Mouse (Mus musculus): Measurements from ENCODE around the gene Kif5a.
A peak's percentile ranks its signal among the peaks of the same experiment; 100 is the strongest.
"Not testable (repeated sequence)": the region's sequence is repeated elsewhere in the genome, so short reads cannot be mapped to it uniquely, and the experiment has no call there.

The Kif5a gene

DNA sequence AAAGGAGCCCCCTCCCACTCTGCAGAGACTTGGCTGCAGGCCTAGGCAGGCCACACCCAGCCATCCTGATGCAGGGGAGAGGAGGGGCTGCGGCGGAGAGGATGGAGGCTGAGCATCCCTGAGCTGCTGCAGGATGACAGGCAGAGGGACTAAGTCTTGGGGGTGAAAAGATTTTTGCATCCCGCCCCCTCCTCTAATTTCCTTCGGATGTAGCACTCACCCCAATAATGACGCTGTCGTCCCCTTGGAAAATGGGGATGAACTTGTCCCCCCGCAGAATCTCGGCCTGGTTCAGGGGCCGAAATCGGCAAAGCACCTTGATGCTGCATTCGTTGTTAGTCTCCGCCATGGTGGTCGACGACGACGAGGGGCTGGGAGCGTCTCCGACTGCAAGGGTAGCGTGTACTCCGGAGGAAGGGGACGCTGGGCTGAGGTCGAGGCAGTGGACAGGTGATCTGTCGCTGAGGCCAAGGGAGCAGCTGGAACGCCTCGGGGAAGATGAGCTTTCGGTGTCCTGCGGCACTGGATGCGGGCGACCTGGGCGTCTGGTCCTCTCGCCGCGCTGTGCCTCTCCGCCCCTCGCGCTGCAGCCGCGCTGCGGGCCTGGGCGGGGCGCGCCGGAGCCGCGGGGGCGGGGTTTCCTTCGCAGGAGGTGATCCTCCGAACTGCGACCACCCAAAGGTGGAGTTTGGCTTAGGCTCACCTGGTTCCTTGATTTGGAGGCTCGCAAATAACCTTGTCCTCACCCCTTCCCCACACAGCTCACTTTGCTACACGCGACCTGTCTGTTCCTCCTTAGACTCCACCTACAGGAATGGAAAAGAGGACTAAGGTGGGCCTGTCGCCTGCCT, at the start of gene Kif5a:
TSS of gene Kif5a (minus strand) at position 801 of the 851 bp plus-strand sequence.
- peak; percentile 40 for DNase-seq (ENCODE audit: low read depth, low spot score)

DNA sequence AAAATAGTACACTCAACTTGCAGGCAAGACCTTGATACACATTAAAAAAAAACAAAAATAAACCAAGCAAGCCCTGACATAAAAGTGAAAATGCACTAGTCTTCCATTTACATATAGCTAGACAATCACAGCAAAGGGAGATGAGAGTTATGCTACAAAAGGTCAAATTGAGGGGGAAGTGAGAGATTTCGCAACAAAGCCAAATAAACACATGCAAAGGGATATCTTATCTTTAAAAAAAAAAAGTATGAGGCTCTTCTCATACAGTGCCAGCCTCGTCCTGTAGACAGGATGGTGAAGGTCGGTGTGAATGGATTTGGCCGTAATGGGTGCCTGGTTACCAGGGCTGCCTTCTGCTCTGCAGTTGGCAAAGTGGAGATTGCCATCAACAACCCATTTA, 49.7 kb upstream of the Kif5a start:
- no peak for DNase-seq (ENCODE audit: low read depth, low spot score)

DNA sequence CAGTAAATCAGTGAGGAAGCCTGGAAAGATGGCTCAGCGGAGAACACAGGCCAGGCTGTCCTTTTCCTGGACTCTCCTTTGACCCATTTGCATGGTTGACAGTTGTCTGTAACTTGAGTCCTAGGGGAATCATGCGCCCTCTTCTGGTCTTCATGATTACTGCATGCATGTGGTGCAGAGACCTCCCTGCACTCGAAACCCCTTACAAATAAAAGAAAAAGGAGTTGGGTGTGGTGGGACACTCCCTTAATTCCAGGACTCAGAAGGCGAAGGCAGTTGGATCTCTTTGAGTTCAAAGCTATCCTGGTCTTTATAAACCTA, 49.2 kb upstream of the Kif5a start:
- peak; percentile 98 for DNase-seq (ENCODE audit: low read depth, low spot score)

DNA sequence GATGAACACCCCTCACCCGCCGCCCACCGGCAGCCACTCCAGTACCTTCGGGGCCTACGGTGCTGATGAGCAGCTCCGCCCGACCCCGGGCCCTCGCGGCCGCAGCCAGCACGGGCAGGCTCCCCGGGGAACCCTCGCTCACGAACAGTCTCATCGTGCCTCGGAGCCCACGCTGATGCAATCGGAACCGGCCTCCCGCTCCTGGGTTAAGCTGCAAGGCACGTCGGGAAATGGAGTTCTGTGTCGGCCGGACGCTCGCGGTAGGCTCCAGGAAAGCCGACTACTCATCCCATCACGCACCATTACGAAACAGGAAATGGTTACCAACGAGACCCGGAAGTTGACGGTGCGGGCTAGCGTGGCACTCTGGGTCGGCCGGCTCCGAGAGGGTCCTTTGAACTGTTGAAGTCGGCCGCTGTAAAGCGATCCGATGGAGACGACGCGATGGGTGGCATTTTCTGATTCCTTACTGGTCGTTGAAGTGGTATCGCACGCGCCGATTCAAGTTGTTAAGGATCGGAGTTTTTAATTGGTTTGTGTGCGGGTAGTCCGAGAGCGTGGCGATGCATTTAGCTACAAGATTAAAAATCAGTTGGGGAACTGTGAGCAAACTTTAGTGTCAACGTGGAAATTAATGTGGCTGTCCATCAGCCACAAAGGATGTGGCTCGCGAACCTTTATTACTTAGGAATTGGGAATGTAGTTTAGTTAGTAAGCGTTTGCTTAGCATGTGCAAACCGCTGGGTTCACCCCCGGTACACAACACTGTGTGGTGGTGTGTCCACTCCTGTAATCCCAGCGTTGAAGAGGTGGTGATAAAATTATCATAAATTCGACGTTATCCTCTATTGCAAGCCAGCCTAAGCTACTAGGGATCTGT, 48.6 kb upstream of the Kif5a start, which contains the start of gene Mars:
TSS of gene Mars (minus strand) at position 311 of the 880 bp plus-strand sequence.
- peak; percentile 98 for DNase-seq (ENCODE audit: low read depth, low spot score)

DNA sequence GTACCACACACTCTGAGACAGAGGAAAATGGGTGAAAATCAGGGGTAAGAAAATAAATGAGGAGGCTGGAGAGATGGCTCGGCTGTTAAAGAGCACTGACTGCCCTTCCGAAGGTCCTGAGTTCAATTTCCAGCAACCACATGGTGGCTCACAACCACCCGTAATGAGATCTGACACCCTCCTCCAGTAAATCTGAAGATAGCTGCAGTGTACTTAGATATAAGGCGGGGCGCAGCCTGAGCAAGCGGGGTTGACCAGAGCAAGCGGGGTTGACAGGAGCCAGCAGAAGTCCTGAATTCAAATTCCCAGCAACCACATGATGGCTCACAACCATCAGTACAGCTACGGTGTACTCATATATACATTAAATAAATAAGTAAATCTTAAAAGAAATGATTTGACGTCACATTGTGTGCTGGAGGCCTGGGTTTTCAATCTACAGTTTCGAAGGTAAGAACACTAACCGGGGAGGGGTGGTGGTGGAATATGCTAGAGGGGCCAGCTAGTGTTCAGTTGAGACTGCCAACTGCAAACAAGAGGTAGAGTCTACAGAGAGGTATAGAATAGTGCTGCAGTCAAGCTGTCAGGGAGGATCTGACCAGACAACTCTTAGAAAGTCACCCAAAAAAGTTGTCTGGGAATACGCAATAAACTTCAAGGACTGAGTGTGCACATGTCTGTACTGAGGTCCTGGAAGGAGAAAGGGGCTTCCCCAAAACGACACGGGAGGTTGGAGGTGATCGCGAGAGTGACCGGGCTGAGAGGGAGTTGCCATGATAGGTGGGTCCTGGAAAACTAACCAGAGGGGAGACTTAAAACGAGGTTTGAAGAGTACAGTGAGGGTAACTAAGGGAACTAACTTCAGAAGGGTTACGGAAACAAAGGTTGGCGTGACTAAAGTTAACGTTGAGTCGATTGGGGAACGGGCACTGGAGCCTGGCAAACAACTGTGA, 47.7 kb upstream of the Kif5a start:
- DNase-seq (ENCODE audit: low read depth, low spot score) = peak; percentile 85

DNA sequence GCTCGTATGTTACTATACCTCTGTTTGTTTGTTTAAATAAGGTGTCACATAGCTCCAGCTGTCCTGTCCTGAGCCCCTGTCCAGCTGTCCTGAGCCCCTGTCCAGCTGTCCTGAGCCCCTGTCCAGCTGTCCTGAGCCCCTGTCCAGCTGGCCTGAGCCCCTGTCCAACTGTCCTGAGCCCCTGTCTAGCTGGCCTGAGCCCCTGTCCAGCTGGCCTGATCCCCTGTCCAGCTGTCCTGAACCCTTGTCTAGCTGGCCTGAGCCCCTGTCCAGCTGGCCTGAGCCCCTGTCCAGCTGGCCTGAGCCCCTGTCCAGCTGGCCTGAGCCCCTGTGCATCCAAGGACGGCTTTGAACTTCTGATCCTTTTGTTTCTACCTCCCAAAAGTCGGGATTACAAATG, 46.0 kb upstream of the Kif5a start:
- not testable (repeated sequence) for DNase-seq (ENCODE audit: low read depth, low spot score)

DNA sequence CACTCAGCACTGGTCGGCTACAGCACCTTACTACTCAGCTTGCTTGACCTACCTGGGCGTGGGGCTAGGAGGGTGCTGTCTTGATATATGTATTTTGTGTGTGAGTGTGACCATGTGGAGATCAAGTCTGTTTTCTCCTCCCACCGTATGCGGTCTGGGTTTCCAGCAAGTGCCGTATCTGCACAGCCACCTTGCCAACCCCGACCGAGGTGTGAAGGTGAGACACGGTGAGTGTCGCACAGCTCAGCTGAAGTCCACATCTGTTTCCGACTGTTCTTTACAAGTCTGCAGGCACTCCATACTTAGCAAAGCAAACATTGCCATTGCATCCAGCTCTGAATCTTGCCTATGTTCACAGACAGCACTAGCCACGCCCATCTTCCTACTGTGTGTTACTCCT, 40.0 kb upstream of the Kif5a start:
- no peak for DNase-seq (ENCODE audit: low read depth, low spot score)

DNA sequence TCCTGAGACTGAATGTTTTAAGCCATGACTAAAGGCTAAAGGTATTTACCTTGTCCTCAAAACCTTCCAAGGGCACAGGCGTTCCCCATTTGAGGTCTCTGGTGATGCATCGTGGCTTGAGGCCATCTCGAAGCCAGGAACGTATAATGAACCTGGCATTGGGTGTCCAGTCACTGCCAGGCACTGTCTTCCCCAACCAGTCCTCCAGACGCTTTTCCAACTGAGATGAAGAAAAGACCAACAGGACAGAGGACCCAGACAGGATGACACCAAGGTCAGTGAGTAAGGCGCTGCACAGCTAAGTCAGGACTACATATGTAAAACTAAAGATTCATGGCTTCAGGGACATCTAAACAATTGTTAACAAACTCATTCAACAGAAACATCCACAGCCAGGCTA, 37.2 kb upstream of the Kif5a start:
- no peak for DNase-seq (ENCODE audit: low read depth, low spot score)

DNA sequence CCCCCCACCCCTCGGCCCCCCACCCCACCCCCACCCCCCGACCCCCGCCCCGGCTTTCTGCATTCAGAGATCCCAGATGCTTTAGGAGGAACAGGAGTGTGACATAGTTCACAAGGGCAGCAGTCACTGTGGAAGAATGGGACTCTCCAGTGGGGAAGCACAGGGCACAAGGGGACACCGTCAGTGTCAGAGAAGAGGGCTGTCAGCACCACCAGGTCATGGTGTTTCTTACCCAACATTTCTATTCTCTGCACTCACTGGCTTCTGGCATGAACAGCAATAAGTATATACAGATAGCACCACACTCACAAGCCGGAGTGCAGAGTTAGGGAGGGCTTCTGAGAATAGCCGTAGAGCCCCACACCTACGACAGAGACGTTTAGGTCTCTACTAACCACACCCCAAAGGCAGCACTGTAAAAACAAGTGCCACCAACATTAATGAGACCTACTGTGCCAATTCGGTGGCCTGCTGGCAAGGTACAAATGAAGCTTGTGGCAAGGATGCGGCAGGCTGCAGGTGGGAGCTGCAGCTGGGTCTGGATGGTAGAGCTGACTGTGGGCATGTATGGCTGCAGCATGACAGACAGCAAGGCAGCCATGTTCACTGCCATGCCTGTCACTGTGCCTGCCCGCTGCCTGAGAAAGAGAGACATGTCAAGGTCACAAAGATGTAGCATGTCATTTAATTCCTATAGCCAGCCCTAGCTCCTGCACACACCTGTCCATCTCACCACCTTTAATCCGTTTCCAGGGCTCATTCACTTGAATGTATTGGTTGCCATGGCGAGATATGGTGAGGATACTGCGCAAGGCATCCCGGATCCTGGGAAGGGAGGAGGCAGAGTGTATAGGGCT, 34.1 kb upstream of the Kif5a start:
- DNase-seq (ENCODE audit: low read depth, low spot score) = no peak

DNA sequence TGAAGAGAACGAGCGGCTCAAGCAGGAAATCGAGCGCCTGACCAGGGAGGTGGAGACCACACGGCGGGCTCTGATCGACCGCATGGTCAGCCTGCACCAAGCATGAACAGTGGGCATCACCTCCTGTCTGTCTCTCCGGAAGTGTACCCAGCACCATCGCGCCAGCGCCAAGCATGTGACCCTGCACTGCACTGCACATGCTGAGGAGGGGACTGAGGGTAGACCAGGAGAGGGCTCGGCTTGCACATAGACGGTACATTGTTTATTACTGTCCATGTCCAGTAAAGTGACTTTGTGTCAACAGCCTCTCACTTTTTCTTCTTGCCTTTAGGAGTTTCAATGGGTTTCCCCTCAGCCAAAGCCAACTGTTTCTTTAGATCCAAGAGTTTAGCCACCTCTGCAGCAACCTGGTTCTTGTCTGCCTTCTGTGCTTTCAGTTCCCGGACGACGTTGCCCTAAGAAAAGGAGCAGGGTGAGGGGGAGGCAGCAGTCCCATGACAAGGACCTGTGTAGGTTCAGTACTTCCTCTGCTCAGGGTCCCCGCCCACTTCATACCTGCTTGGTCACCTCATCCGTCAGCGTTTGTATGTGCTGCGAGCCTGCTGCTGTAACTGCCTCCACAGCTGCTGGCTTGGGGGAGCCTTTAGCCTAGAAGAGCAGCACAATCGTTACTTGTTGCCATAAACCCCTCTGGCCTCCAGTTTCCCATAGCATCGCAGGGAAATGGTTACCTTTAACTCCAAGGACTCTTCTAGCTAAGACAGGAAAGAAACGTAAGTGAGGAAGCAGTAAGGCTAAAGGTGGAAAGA, 33.0 kb upstream of the Kif5a start:
- DNase-seq (ENCODE audit: low read depth, low spot score) = no peak

DNA sequence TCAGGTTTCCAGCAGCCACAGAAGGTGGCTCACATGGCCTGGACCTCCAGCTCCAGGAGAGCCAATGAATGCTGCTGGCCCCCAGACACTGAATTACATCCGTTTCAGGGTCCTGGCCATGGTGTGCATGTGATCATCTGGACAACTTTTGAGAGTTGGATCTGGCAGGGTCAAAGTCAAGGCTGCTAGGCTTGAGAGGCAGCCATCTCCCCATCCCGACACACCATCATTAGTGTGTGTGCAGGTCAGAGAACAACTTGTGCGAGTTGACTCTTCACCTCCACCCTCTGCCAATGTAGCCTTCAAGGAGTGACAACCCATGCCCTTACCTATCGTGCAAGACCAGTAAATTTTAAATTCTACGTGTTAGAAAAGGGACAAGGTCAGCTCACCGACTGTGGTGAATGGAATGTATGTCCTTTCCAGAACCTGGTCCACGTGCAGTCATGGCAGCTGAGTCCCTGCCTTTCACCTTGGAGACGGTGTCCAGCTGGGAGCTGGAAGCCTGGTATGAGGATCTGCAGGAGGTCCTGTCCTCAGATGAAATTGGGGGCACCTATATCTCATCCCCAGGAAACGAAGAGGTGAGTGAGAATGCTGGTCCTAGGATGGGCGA, 31.9 kb upstream of the Kif5a start:
- DNase-seq (ENCODE audit: low read depth, low spot score) = no peak

DNA sequence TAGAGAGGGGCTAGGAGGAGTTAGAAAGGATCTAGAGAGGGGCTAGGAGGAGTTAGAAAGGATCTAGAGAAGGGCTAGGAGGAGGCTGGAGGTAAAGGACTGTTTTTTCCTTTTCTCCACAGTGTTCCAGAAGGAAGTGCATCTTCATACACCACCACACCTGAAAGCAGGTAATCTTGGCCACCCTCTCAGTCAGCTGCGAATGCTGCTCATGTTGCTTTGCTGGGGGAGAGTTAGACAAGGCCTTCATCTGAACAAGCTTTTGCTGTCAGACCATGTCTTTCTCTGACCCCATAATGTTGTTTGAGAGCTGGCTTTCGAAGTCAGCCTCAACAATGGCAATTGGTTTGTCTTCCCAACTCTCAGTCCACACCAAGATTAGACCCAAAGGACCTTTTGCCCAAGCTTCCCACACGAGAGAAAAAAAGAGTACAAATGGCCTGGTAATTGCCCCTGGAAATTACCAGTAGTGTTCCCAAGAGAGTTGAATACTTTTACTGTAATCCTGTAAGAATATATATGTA, 30.5 kb upstream of the Kif5a start:
- DNase-seq (ENCODE audit: low read depth, low spot score) = no peak

DNA sequence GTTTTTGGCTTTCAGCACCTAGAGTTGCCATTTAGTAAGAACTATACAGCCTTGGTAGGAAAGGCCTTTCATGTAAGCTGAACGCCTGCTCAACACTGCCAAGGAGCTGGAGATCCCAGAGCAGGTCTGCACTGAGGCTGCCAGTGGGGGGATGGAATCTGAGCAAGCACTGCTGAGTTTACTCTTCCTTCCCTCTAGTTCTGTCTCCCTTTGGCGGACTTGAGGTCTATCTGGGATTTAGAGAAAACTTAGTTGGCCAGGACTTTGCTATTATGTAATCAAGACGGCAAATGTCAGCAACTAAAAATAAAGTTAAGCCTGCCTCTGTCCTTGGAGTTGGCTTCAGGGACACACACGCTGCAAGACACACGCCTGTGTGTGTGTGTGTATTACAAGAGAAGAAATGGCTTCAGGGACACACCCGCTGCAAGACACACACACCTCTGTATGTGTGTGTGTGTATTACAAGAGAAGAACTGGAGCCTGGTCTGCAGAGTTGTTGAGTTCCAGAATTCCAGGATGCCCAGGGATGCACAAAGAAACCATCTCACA, 29.9 kb upstream of the Kif5a start:
- no peak for DNase-seq (ENCODE audit: low read depth, low spot score)

DNA sequence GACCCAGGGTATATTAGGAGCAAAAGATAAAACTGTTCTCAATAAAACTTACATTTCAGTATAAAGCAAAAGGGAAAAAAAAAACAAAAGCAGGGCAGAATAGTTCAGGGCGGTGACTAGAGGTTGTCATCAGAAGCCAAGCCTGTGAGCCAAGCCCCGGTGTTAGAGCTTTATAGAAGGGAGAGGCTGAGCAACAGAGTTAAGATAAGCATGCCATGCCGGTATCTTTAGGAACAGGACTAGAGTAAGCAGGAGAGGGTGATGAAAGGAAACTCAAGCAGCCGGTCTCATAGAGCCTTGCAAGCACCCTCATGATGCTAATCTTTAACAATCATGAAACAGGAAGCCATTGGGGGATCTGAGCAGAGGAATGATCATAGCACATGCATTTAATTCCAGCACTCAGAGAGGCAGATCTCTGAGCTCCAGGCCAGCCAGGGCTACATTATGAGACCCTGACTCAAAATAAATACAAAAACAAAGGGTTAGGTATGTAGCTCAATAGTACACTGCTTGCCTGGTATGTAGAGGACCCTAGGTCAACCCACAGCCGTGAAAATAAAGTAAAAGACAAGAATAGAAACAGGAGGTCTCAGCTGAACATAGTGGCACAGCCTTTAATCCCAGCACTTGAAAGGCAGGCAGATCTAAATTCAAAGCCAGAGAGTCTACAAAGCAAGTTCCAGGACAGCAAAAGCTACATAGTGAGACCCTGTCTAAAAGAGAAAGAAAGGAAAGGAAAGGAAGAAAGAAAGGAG, 28.9 kb upstream of the Kif5a start:
- no peak for DNase-seq (ENCODE audit: low read depth, low spot score)

DNA sequence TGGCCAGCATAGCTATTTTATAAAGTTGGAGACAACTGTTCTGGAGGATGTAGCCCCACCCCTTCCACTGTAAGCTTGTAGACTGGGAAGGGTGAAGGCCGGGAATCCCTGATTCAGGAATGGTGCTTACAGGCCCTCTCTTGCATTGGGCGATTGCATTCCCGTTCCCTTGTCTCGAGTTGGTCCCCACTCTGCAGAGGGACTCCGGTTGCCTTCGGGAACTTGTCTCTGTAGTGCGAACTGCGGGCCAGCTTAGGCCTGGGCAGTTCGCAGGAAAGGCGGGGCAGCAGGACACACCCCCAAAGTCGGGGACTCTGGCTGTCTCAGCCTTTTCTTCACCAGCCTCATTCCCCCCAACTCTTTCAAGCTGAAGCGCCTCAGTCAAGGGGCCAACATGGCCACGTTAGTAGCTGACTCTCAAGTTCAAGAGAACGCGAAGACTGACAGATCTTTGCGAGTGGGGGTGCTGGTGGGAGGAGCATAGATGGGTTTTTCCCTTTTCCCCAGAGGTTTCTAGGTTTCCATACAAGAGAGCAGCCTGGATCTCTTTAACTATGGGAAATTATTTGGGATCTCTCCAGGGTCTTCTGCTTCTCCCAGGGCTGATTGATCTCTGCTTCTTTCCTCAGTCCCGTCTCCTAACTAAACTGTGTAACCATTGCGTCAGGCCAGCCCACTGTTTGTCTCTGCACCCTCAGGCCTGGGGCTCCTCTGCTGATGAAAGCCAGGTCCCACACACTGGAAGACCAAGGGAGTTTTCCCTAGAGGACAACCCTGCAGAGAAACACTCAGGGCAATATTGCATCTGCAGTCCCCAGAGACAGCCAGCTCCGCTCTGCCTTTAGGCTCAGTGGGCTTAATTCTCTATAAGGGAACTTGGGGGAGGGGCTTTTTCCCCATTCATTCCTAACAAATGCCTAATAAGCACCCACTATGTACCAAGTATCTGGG, 28.1 kb upstream of the Kif5a start:
- no peak for DNase-seq (ENCODE audit: low read depth, low spot score)

DNA sequence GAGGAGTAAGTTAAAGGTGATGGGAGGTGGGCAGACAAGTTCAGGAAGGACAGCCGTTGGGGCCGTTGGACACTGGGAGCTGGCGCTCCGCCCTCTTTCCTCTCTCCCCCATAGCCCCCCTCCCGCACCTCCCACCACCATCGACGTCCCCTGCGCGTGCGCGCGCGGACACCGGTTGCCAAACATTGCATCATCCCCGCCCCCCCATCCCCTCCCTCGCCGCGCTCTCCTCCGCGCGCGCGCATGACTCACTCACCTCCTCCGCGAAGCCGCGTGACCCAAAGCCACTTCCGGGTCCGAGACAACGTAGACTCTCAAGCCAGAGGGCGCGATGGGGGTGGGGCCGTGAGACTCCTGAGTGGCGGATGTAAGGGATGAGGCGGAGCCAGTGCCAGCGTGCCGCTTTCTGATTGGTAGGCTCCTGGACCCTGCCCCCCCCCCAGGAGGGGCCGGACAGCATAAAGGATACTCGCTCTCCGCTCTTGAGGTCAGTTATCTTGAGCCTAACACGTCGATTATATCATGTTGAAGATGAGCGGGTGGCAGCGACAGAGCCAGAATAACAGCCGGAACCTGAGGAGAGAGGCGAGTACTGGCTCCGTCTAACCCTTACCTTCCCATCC, 27.3 kb upstream of the Kif5a start:
- peak; percentile 100 for DNase-seq (ENCODE audit: low read depth, low spot score)
